Mouse (Mus musculus) kidney, adult 2 months (tissue): ENCODE measurements around the gene Zc3h12c. TPM values are rescaled to one million over a fixed set of nuclear protein-coding genes. Genes with fewer than 3 reads are reported as not detected.

ENCODE experiments used
- DNase-seq: peaks from one replicate; pipeline ENCODE4 v3.0.0; 2021
- H3K27ac ChIP-seq: fragments of 200-500 bp; 2 replicates; pipeline ENCODE4 v1.5.1; 2012; ENCODE audit warnings: low read depth, low read length, control low read depth, inconsistent platforms; ENCODE audit not compliant: insufficient read depth
- H3K27me3 ChIP-seq: fragments of 200-500 bp; replicated peaks from 2 replicates; pipeline ENCODE4 v1.6.1; 2012; ENCODE audit warnings: mild to moderate bottlenecking, moderate library complexity, low read length, inconsistent platforms; ENCODE audit not compliant: control insufficient read depth, insufficient read depth
- H3K36me3 ChIP-seq: fragments of 200-500 bp; 2 replicates; pipeline ENCODE4 v1.6.1; 2012; ENCODE audit warnings: mild to moderate bottlenecking, moderate library complexity, low read length, inconsistent platforms; ENCODE audit not compliant: control insufficient read depth, insufficient read depth
- H3K4me1 ChIP-seq: fragments of 200-500 bp; 2 replicates; pipeline ENCODE4 v1.6.1; 2011; ENCODE audit warnings: low read length; ENCODE audit not compliant: control insufficient read depth, insufficient read depth
- H3K4me3 ChIP-seq: fragments of 200-500 bp; 2 replicates; pipeline ENCODE4 v1.5.1; 2011; ENCODE audit warnings: mild to moderate bottlenecking, low read depth, low read length, control low read depth; ENCODE audit not compliant: insufficient read depth
- CTCF ChIP-seq: fragments of 200-500 bp; conservative IDR thresholded peaks from 2 replicates; pipeline ENCODE4 v1.5.1; 2011; ENCODE audit warnings: low read depth, mild to moderate bottlenecking, control low read depth, low read length, moderate library complexity, mixed read lengths; ENCODE audit not compliant: insufficient read depth, insufficient read length
- POLR2A ChIP-seq: fragments of 200-500 bp; IDR thresholded peaks from one replicate; pipeline ENCODE4 v1.6.1; 2011; ENCODE audit warnings: low read depth, low read length, control low read depth
- WGBS: fragments of 180-500 bp; shearing (Covaris S2); methylation state at CpG from one replicate; pipeline ENCODE4 v1.1.7; 2018; 5-methylcytosine and 5-hydroxymethylcytosine counted together
- polyA plus RNA-seq: library from polyadenylated mRNA; depleted of rRNA; stranded (reverse); fragments of >200 nt; gene quantifications from 2 replicates; pipeline ENCODE4 v1.2.3, GENCODE M21; 2012

Gene Zc3h12c
- polyA plus RNA-seq, 1 experiment, result 6.0 TPM

- 78% methylated on average over 6 of the region's 6 CpGs for WGBS
- Histone ChIP-seq H3K4me1 (peaks cover 19% of the 10 kb centered on the region; the same call in 1 of the 2 replicates), H3K27me3 (no peaks in the 10 kb centered on the region), H3K36me3 (no peaks in the 10 kb centered on the region), H3K27ac (no peak overlapping the region), H3K4me3 (no peak overlapping the region)
- no peak for DNase-seq
- TF ChIP-seq CTCF (no peak), POLR2A (no peak)
Observed at GRCm38 (mm10) chr9:52152076-52152826, 16.1 kb downstream of the Zc3h12c start.

- Histone ChIP-seq H3K27me3 (no peaks in the 10 kb centered on the region), H3K27ac (no peak overlapping the region), H3K4me1 (peaks cover 13% of the 10 kb centered on the region; the same call in 1 of the 2 replicates), H3K4me3 (no peak overlapping the region), H3K36me3 (no peaks in the 10 kb centered on the region)
- WGBS, result 77% methylated on average over 6 of the region's 6 CpGs
- no peak for TF ChIP-seq CTCF
- TF ChIP-seq POLR2A, result no peak
- no peak for DNase-seq
Observed at GRCm38 (mm10) chr9:52149768-52150167, 18.6 kb downstream of the Zc3h12c start.

GRCm38 (mm10) chr9:52149286-52149685 is 19.1 kb downstream of the Zc3h12c start:
- H3K27me3 ChIP-seq, result no peaks in the 10 kb centered on the region
- H3K27ac ChIP-seq, result no peak overlapping the region
- H3K4me1 ChIP-seq, result peaks cover 10% of the 10 kb centered on the region; the same call in 1 of the 2 replicates
- no peak for TF ChIP-seq POLR2A
- no peak for TF ChIP-seq CTCF
- H3K36me3 ChIP-seq, result no peaks in the 10 kb centered on the region
- DNase-seq, result no peak
- H3K4me3 ChIP-seq, result no peak overlapping the region
- 35% methylated on average over 4 of the region's 4 CpGs for WGBS

GRCm38 (mm10) chr9:52148831-52149230 is 19.5 kb downstream of the Zc3h12c start:
- TF ChIP-seq CTCF (no peak), POLR2A (no peak)
- Histone ChIP-seq H3K4me1 (peaks cover 7% of the 10 kb centered on the region; the same call in 1 of the 2 replicates), H3K4me3 (no peak overlapping the region), H3K36me3 (0 out of 2 replicates have a peak, but pooled peaks cover 2% of the 10 kb centered on the region), H3K27ac (no peak overlapping the region), H3K27me3 (no peaks in the 10 kb centered on the region)
- 81% methylated on average over 4 of the region's 4 CpGs for WGBS
- no peak for DNase-seq

GRCm38 (mm10) chr9:52148311-52148710 is 20.1 kb downstream of the Zc3h12c start:
- no peak overlapping the region for H3K4me3 ChIP-seq

GRCm38 (mm10) chr9:52146241-52146640 is 22.1 kb downstream of the Zc3h12c start:
- TF ChIP-seq POLR2A (no peak), CTCF (no peak)
- Histone ChIP-seq H3K27ac (no peak overlapping the region), H3K27me3 (no peaks in the 10 kb centered on the region), H3K36me3 (peaks cover 3% of the 10 kb centered on the region), H3K4me1 (0 out of 2 replicates have a peak, but pooled peaks cover 7% of the 10 kb centered on the region), H3K4me3 (no peak overlapping the region)
- WGBS, result 82% methylated on average over 4 of the region's 4 CpGs
- DNase-seq, result no peak

More at GRCm38 (mm10) chr9:52148311-52148710, 20.1 kb downstream of the Zc3h12c start:
- Histone ChIP-seq H3K36me3 (0 out of 2 replicates have a peak, but pooled peaks cover 2% of the 10 kb centered on the region), H3K27me3 (no peaks in the 10 kb centered on the region), H3K27ac (no peak overlapping the region), H3K4me1 (peaks cover 6% of the 10 kb centered on the region; the same call in 1 of the 2 replicates)
- TF ChIP-seq CTCF (no peak), POLR2A (no peak)
- DNase-seq, result no peak
- 76% methylated on average over 3 of the region's 3 CpGs for WGBS

GRCm38 (mm10) chr9:52132771-52133170 is 35.6 kb downstream of the Zc3h12c start:
- WGBS, result 67% methylated on average over 2 of the region's 2 CpGs
- H3K4me1 ChIP-seq, result 0 out of 2 replicates have a peak, but pooled peaks cover 3% of the 10 kb centered on the region
- TF ChIP-seq CTCF (no peak), POLR2A (no peak)

More at GRCm38 (mm10) chr9:52132771-52133170, 35.6 kb downstream of the Zc3h12c start:
- Histone ChIP-seq H3K27ac (no peak overlapping the region), H3K4me3 (no peak overlapping the region), H3K36me3 (no peaks in the 10 kb centered on the region; the same call in 1 of the 2 replicates), H3K27me3 (no peaks in the 10 kb centered on the region)
- no peak for DNase-seq
